Comparison of ENCODE assay signal across 9 mouse cellular contexts in genomic region chr9:44875476-44875875, GRCm38 (mm10). TPM values are rescaled to one million over a fixed set of nuclear protein-coding genes. Genes with fewer than 3 reads are reported as not detected.
A peak's percentile ranks its signal among the peaks of the same experiment; 100 is the strongest.
DNase-seq lines count a peak whose midpoint lies in the region; ATAC-seq lines count a peak whose summit lies in the region.
"Had no signal": no experiment of that assay in that cellular context is flagged by ENCODE, and none has a peak within 500 bp of the region (broad histone marks: within the 10 kb centered on the region; RNA-seq: fewer than 3 reads in every experiment).

No protein-coding gene starts in this region.

- ATAC-seq in forebrain, embryonic 14.5 days = no peak
- no peak for ATAC-seq in erythroid progenitor cell, adult 5-6 weeks (replicated peaks; ENCODE audit: low FRiP score, poor library complexity, severe bottlenecking)

- H3K27ac ChIP-seq in forebrain, embryonic 14.5 days (ENCODE audit: low read depth, low read length) = no peak overlapping the region
- H3K27ac ChIP-seq: stomach, postnatal 0 days had no signal

- no peaks in the 10 kb centered on the region for H3K9me3 ChIP-seq in forebrain, embryonic 14.5 days (replicated peaks; ENCODE audit: control insufficient read depth, low read length)

- no peak overlapping the region for H3K9ac ChIP-seq in forebrain, embryonic 14.5 days (ENCODE audit: low read length)

- peak overlapping the region; percentile 18; the same call in 1 of the 2 replicates for H3K4me2 ChIP-seq in forebrain, embryonic 14.5 days (ENCODE audit: low read length)

- H3K4me1 ChIP-seq in forebrain, embryonic 14.5 days (ENCODE audit: control insufficient read depth, insufficient read depth, low read length) = peaks cover 36% of the 10 kb centered on the region

- H3K36me3 ChIP-seq in forebrain, embryonic 14.5 days (ENCODE audit: control insufficient read depth, insufficient read depth, low read length) = 0 out of 2 replicates have a peak, but pooled peaks cover 9% of the 10 kb centered on the region

- no peaks in the 10 kb centered on the region for H3K27me3 ChIP-seq in forebrain, embryonic 14.5 days (replicated peaks; ENCODE audit: control insufficient read depth, insufficient read depth, low read length)

- H3K4me3 ChIP-seq in forebrain, embryonic 14.5 days (ENCODE audit: low read depth, low read length) = no peak overlapping the region

- 10% methylated on average over 7 of the region's 7 CpGs for WGBS in forebrain, embryonic 14.5 days

- DNase-seq in kidney, adult 8-10 months = peak; percentile 19 to 22
- no peak for DNase-seq in kidney, postnatal 14 days
- DNase-seq in adrenal gland, adult 8-10 months = peak; percentile 57
- DNase-seq in forebrain, embryonic 14.5 days (ENCODE audit: low spot score) = peak; percentile 62
- DNase-seq in layer of hippocampus, postnatal 36 days = peak; percentile 49 to 61
- no peak for DNase-seq in embryo, embryonic 10.5 days (ENCODE audit: low spot score)
- no peak for DNase-seq in cerebellum, postnatal 14 days

RNA-seq across cellular contexts. Expression of gene Kmt2a, which starts 5.6 kb away (rescaled TPM):
- 10 to 100 TPM; 32.5 to 58.2 (median 41.4) TPM for total RNA-seq in adrenal gland, adult 8-10 months (2022)
- polyA plus RNA-seq in forebrain, embryonic 14.5 days (2014; fragmentation: Nextera tagmentation; extraction: Ambion mirVana) = 9.6 and 16.0 TPM in 2 replicates
- 10 to 100 TPM; 61.3 to 78.3 TPM for total RNA-seq in layer of hippocampus, postnatal 36 days (2021)
- 59.5 and 91.4 TPM in 2 replicates for total RNA-seq in erythroid progenitor cell, adult 5-6 weeks (2015; ENCODE audit: low replicate concordance)
- total RNA-seq in erythroid progenitor cell, adult 5-6 weeks (2017; ENCODE audit: low replicate concordance) = 18.1 and 23.3 TPM in 2 replicates

RNA-seq across cellular contexts. Expression of gene Atp5l, which starts 45.1 kb away (rescaled TPM):
- total RNA-seq in adrenal gland, adult 8-10 months (2022) = 100 to 1,000 TPM; 346 to 533 (median 405) TPM
- 680 and 882 TPM in 2 replicates for polyA plus RNA-seq in forebrain, embryonic 14.5 days (2014; fragmentation: Nextera tagmentation; extraction: Ambion mirVana)
- 100 to 1,000 TPM; 339 to 375 TPM for total RNA-seq in layer of hippocampus, postnatal 36 days (2021)
- total RNA-seq in erythroid progenitor cell, adult 5-6 weeks (2015; ENCODE audit: low replicate concordance) = 236 and 252 TPM in 2 replicates
- total RNA-seq in erythroid progenitor cell, adult 5-6 weeks (2017; ENCODE audit: low replicate concordance) = 17.0 and 145 TPM in 2 replicates

Comparison
In these comparisons a context has a peak if more than half of its experiments do, and no peak if none do; other contexts are left out.
1. DNase-seq: peak in kidney, adult 8-10 months (2 of 2), adrenal gland, adult 8-10 months (single experiment), forebrain, embryonic 14.5 days (single experiment) and layer of hippocampus, postnatal 36 days (2 of 2); none in kidney, postnatal 14 days (single experiment), embryo, embryonic 10.5 days (single experiment) and cerebellum, postnatal 14 days (0 of 2).